Mouse (Mus musculus) heart, adult 10 weeks (tissue): ENCODE measurements around the gene Nlrp4f. TPM values are rescaled to one million over a fixed set of nuclear protein-coding genes. Genes with fewer than 3 reads are reported as not detected.

Source experiments
- polyA plus RNA-seq: library from polyadenylated mRNA; stranded (reverse); fragments of 350-450 nt; fragmentation: Illumina TruSeq; extraction: RNeasy Lipid Tissue Mini Kit (QIAGEN cat#74804); gene quantifications from one replicate; pipeline ENCODE4 v1.2.3, GENCODE M21; 2014; ENCODE audit warnings: low read depth, low replicate concordance

The Nlrp4f gene
- not detected for polyA plus RNA-seq

DNA sequence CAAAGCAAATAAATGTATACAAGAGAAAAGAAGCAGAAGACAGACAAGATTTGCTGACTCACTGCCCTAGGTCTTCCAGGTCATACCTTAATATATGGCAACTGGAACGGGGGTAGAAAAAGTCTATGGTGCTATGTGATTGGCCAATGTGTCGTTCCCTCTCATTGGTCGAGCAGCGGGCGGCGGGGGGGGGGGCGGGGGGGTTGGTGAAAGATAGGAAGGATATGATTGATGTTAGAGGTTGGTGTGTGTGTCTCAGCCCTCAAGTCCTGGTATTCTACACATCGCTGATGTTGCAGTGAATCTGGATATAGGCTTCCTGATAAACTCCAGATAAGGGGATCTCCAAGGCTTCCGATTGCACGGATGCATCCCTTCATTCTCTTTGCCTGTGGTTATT is at the start of gene Nlrp4f:
Nlrp4f (minus strand) TSS at position 101 of the 400 bp plus-strand sequence.

DNA sequence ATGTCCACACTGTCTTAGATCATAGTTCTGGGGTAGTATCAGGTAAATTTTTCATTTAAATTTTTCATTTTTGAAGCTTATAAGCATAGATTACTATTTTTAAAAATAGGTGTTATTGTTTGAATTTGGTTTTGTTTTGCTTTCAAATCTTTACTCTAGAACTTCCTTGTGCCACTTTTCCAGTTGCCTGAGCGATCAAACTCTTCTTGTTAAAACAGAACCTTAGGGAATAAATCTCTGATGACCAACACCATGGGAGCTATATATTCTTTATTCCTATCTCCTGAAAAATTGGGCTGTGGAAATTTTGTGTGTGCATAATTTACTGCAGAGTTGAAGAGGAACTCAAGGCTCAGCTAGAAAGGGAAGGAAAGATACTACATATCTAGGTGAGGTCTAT is 55.8 kb downstream of the Nlrp4f start, which contains the start of gene Olfr466:
Olfr466 (plus strand) TSS at position 301 of the 400 bp plus-strand sequence.

DNA sequence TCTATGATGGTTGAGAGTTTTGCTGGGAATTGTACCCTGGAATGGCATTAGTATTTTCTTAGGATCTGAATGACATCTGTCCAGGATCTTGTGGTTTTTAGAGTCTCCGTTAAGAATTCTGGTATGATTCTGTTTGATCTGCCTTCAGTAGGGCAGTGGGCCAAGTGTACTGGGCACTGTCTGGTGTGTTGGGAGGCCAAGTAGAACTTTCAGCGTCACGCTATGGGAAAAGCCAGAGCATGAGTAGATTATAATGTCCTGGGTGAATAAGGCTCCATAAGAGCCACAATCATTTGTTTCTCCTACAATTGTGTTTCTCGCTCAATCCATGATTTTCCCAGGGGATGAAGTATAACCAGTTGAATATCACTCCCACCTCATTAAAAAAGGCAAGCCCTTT is 68.0 kb downstream of the Nlrp4f start, which contains the start of gene Olfr465-ps1:
Olfr465-ps1 (plus strand) TSS at position 301 of the 400 bp plus-strand sequence.

Other genes starting within 250 kb of the Nlrp4f start
- gene Spata31d1c, start 172.9 kb downstream of the Nlrp4f start, polyA plus RNA-seq: not detected
- not detected for gene Prss47, start 153.2 kb downstream of the Nlrp4f start, polyA plus RNA-seq
- 13.0 TPM for gene Mfsd14b, start 93.0 kb downstream of the Nlrp4f start, polyA plus RNA-seq
- gene Olfr465-ps1, start 67.9 kb downstream of the Nlrp4f start, polyA plus RNA-seq: not detected
- not detected for gene Olfr466, start 55.7 kb downstream of the Nlrp4f start, polyA plus RNA-seq
- gene Gm10775, start 53.6 kb upstream of the Nlrp4f start, polyA plus RNA-seq: not detected
- gene Zfp369, start 72.8 kb upstream of the Nlrp4f start, polyA plus RNA-seq: 18.2 TPM